Mouse (Mus musculus) right cerebral cortex, adult 2 months (tissue): Measurements from ENCODE around the gene Nat8l.
"Not testable (repeated sequence)": the region's sequence is repeated elsewhere in the genome, so short reads cannot be mapped to it uniquely, and the experiment has no call there.

ENCODE experiments used
- DNase-seq, 2 experiments: peaks; one replicate each; pipeline ENCODE4 v3.0.0; 2021 to 2022; ENCODE audit warnings: low spot score in 2 of 2

Gene Nat8l

GRCm38 (mm10) chr5:33995843-33996693 is at the start of gene Nat8l:
TSS of gene Nat8l (plus strand) at chr5:33995984.
- DNase-seq: peak; percentile 89 to 92

- not testable (repeated sequence) for DNase-seq
These were observed 48.7 kb upstream of the Nat8l start for GRCm38 (mm10) chr5:33947035-33947434.

GRCm38 (mm10) chr5:33948314-33948713 is 47.5 kb upstream of the Nat8l start:
- no peak for DNase-seq

GRCm38 (mm10) chr5:33953471-33954185 is 42.2 kb upstream of the Nat8l start:
- DNase-seq: peak in 1 of 2 experiments; percentile 15

GRCm38 (mm10) chr5:33954354-33954753 is 41.4 kb upstream of the Nat8l start:
- peak; percentile 87 to 88 for DNase-seq

- DNase-seq: no peak
These were observed 39.9 kb upstream of the Nat8l start for GRCm38 (mm10) chr5:33955868-33956267.

- no peak for DNase-seq
These were observed 36.4 kb upstream of the Nat8l start for GRCm38 (mm10) chr5:33959382-33959781.

GRCm38 (mm10) chr5:33974736-33975135 is 21.0 kb upstream of the Nat8l start:
- DNase-seq: no peak

GRCm38 (mm10) chr5:33976267-33976666 is 19.5 kb upstream of the Nat8l start:
- DNase-seq: no peak

- peak in 1 of 2 experiments; percentile 58 for DNase-seq
These were observed 13.0 kb upstream of the Nat8l start for GRCm38 (mm10) chr5:33982731-33983259.

- DNase-seq: peak; percentile 91
These were observed 12.3 kb upstream of the Nat8l start, which contains the start of gene Gm1673 for GRCm38 (mm10) chr5:33983309-33984121. TSS of gene Gm1673 (plus strand) at chr5:33983433.

GRCm38 (mm10) chr5:33994671-33995625 is 836 bp upstream of the Nat8l start:
- peak; percentile 61 to 74 for DNase-seq

- DNase-seq: no peak
These were observed 886 bp downstream of the Nat8l start for GRCm38 (mm10) chr5:33996694-33997045.

GRCm38 (mm10) chr5:33997051-33997741 is 1.4 kb downstream of the Nat8l start:
- peak; percentile 81 to 85 for DNase-seq

- DNase-seq: no peak
These were observed 2.2 kb downstream of the Nat8l start for GRCm38 (mm10) chr5:33997829-33998504.

GRCm38 (mm10) chr5:33998505-33998877 is 2.7 kb downstream of the Nat8l start:
- no peak for DNase-seq

GRCm38 (mm10) chr5:33999466-34000090 is 3.8 kb downstream of the Nat8l start:
- no peak for DNase-seq

- peak; percentile 43 to 56 for DNase-seq
These were observed 5.0 kb downstream of the Nat8l start for GRCm38 (mm10) chr5:34000809-34001208.

- DNase-seq: no peak
These were observed 5.6 kb downstream of the Nat8l start for GRCm38 (mm10) chr5:34001401-34001800.
